Mouse (Mus musculus) brain, embryonic 14.5 days (tissue): ENCODE data around the gene Pam.

Experiments
- CTCF ChIP-seq: fragments of 200-500 bp; IDR thresholded peaks from 2 replicates; pipeline ENCODE4 v1.5.1; 2012; ENCODE audit warnings: inconsistent platforms, mild to moderate bottlenecking, moderate library complexity, borderline replicate concordance; ENCODE audit not compliant: insufficient read depth, insufficient read length; ENCODE audit errors: extremely low read depth
- POLR2A ChIP-seq: fragments of 200-500 bp; IDR thresholded peaks from 2 replicates; pipeline ENCODE4 v1.6.1; 2012; ENCODE audit warnings: mild to moderate bottlenecking, inconsistent platforms, borderline replicate concordance; ENCODE audit not compliant: poor library complexity, insufficient read depth, insufficient read length, severe bottlenecking; ENCODE audit errors: extremely low read depth

GRCm38 (mm10) chr1:97834354-97834822 is 261.1 kb downstream of the Pam start:
- no peak for TF ChIP-seq CTCF
- no peak for TF ChIP-seq POLR2A
